Mouse (Mus musculus): ENCODE results near the gene Ift74.

GRCm38 (mm10) chr4:94603031-94603629, 11.2 kb upstream of the Ift74 start, which contains the start of gene Plaa:
- TF ChIP-seq CTCF (IDR thresholded peaks at IDR 0.05; ENCODE audit: low read depth, low read length) = no peak
- TF ChIP-seq POLR2A (IDR thresholded peaks at IDR 0.05; ENCODE audit: borderline replicate concordance, low read depth, low read length) = no peak
